Mouse (Mus musculus): ENCODE data around the gene Tfap2c. TPM values are rescaled to one million over a fixed set of nuclear protein-coding genes. Genes with fewer than 3 reads are reported as not detected.

Tfap2c gene
- polyA plus RNA-seq, 1 experiment from 2014 or later = 0.21 TPM

DNA sequence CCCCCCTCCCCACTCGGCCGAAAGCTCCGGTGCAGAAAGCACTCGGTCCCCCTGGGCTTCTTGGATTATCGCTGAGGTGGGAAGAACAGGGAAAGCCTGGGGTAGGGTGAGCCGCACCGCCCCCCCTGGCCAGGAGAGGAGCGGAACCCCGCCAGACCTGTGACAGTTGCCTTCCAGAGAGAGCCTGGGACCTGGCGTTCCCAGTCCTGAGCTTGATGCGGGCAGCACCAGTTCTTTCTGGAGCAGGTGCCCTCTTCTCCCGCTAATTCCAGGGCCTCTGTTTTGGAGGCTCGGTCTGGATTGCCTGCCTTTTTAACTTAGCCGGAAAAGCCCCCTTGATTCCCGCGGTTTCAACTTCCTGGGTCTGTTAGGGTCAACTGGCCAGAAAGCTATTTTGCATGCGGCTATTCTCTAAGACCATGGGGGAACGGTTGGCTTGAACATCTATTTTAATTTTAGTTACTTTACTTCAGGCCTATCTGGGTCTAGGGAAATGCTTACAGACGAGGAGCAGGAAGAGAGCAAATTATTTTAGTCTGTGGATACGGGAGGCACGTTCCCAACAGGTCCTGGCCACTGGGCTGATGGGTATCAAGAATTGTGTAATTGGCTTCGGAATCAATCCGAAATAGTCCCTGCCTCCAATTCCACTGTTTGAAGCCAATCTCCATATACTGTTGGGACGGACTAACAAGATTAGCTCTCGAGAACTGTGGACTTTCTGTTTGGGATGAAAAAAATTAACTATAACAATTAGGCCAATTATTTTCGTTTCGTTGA lies 1.4 kb upstream of the Tfap2c start:
- DNase-seq = peak; percentile 37
- no peak overlapping the region for H3K4me3 ChIP-seq (replicated peaks; ENCODE audit: low read depth, low read length)
- H3K4me1 ChIP-seq (ENCODE audit: control insufficient read depth, insufficient read depth, low read length) = peaks cover 17% of the 10 kb centered on the region; the same call in 1 of the 2 replicates

DNA sequence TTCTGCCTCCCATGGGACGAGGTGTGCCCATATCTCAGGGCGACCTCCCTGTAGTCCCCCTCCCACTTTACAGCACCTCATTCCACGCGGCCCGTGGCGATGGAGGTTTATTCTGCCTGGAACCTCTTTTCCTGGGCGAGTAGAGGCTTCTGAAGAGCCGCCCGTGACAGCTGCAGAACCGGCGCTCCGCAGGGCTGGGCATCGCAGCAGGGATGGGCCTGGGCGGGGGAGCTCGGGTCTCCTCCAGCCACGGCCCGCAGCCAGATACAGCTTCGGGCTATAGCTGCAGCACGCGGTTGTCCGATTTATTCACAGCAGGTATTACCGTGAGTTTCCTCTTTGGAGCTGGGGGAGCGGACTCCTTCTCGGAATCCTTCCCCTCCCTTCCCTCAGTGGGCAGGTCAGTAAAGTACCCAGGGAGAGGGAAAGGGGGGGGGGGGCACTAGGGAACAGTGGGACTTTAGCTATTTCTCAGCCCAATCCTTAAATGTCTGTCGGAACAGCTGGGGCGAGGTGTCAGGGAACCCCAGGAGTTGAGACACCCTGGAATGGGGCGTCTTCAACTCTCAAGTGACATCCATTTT lies 629 bp upstream of the Tfap2c start:
- no peak for ATAC-seq (ENCODE audit: low FRiP score, low TSS enrichment)
- Histone ChIP-seq H3K9me3 (ENCODE audit: control insufficient read depth, low read length) (no peaks in the 10 kb centered on the region), H3K4me3 (replicated peaks; ENCODE audit: low read depth, low read length) (peak overlapping the region; percentile 21), H3K4me2 (ENCODE audit: low read length) (peak overlapping the region; percentile 43), H3K27ac (replicated peaks; ENCODE audit: low read depth, low read length) (no peak overlapping the region), H3K27me3 (ENCODE audit: control insufficient read depth, insufficient read depth, low read length) (peaks cover 91% of the 10 kb centered on the region), H3K4me1 (ENCODE audit: control insufficient read depth, insufficient read depth, low read length) (peaks cover 17% of the 10 kb centered on the region; the same call in 1 of the 2 replicates), H3K9ac (replicated peaks; ENCODE audit: low read length) (no peak overlapping the region), H3K36me3 (ENCODE audit: control insufficient read depth, insufficient read depth, low read length) (no peaks in the 10 kb centered on the region)
- under 1% methylated on average over 27 of the region's 27 CpGs for WGBS
- peak; percentile 66 for DNase-seq

More for the DNA sequence above, 1.4 kb upstream of the Tfap2c start:
- Histone ChIP-seq H3K9me3 (ENCODE audit: control insufficient read depth, low read length) (no peaks in the 10 kb centered on the region), H3K27me3 (ENCODE audit: control insufficient read depth, insufficient read depth, low read length) (peaks cover 91% of the 10 kb centered on the region), H3K36me3 (ENCODE audit: control insufficient read depth, insufficient read depth, low read length) (no peaks in the 10 kb centered on the region), H3K9ac (replicated peaks; ENCODE audit: low read length) (no peak overlapping the region), H3K4me2 (ENCODE audit: low read length) (0 out of 2 replicates have a peak overlapping the region, but pooled peaks have one; percentile 8), H3K27ac (replicated peaks; ENCODE audit: low read depth, low read length) (no peak overlapping the region)
- WGBS = 2% methylated on average over 27 of the region's 27 CpGs
- ATAC-seq (ENCODE audit: low FRiP score, low TSS enrichment) = no peak

DNA sequence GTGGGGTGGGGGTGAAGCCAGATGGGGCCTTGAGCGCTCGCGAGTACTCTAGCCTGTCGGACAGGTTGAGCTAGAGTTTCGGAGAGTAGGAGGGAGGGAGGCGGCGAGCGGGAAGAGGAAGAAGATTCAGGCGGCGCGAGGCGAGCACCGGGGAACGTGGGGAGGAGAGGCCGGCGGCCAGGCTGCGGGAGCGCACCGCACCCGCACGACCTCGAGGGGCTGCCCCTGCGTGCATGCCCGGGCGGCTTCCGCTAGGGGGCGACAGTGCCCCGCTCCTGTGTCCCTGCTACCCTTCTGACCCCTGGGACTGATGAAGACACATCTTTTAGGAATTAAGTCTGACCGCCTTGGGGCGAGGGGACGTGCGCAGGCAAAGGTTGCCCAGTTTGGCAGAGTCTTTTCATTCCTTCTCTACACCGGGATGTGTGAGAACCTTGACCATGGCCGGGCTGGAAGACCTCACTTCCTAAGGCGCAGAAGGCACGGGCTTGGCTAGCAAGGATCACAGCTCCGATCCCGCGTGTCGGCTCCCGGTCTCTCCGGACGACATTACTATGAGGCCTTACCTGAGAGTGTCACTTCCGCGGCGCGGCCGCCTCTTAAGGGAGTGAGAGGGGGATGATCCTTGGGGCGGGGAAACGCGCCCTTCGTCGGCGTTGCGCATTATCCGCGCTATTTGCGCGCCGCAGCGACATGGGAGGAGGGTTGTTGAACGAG lies 1.1 kb downstream of the Tfap2c start:
- peak; percentile 80 for DNase-seq
- Histone ChIP-seq H3K36me3 (ENCODE audit: control insufficient read depth, insufficient read depth, low read length) (no peaks in the 10 kb centered on the region), H3K27ac (replicated peaks; ENCODE audit: low read depth, low read length) (no peak overlapping the region), H3K4me2 (ENCODE audit: low read length) (peak overlapping the region; percentile 33), H3K4me3 (replicated peaks; ENCODE audit: low read depth, low read length) (peak overlapping the region; percentile 7; the same call in 1 of the 2 replicates), H3K9me3 (ENCODE audit: control insufficient read depth, low read length) (no peaks in the 10 kb centered on the region), H3K9ac (replicated peaks; ENCODE audit: low read length) (no peak overlapping the region), H3K27me3 (ENCODE audit: control insufficient read depth, insufficient read depth, low read length) (peaks cover 88% of the 10 kb centered on the region), H3K4me1 (ENCODE audit: control insufficient read depth, insufficient read depth, low read length) (peaks cover 17% of the 10 kb centered on the region; the same call in 1 of the 2 replicates)
- ATAC-seq (ENCODE audit: low FRiP score, low TSS enrichment) = peak; percentile 45; the same call in 1 of the 2 replicates
- WGBS = under 1% methylated on average over 62 of the region's 62 CpGs

DNA sequence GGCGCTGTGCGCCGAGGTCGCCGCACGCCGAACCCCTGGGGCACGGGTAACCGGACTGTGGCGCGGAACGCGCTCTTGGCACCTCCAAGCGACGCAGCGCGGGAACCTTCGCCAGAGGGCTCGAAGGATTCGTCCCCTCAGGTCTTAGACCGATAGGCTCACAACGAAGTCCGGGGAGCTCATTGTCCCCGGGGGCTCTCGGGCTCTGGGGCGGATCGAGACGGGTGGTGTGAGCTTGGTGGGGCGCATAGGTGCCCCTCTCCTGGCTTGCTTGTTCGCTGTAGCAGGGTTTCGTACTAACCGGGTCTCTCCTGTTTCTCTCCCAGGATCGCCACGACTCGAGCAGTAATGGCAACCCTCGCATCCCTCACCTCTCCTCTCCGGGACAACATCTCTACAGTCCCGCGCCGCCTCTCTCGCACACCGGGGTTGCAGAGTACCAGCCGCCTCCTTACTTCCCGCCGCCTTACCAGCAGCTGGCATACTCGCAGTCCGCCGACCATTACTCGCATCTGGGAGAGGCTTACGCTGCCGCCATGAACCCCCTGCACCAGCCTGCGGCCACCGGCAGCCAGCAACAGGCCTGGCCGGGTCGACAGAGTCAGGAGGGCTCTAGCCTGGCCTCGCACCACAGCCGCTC lies 1.8 kb downstream of the Tfap2c start:
- Histone ChIP-seq H3K4me2 (ENCODE audit: low read length) (peak overlapping the region; percentile 33), H3K27me3 (ENCODE audit: control insufficient read depth, insufficient read depth, low read length) (peaks cover 88% of the 10 kb centered on the region), H3K4me3 (replicated peaks; ENCODE audit: low read depth, low read length) (0 out of 2 replicates have a peak overlapping the region, but pooled peaks have one; percentile 7), H3K4me1 (ENCODE audit: control insufficient read depth, insufficient read depth, low read length) (peaks cover 17% of the 10 kb centered on the region; the same call in 1 of the 2 replicates), H3K9me3 (ENCODE audit: control insufficient read depth, low read length) (no peaks in the 10 kb centered on the region), H3K27ac (replicated peaks; ENCODE audit: low read depth, low read length) (no peak overlapping the region), H3K9ac (replicated peaks; ENCODE audit: low read length) (no peak overlapping the region), H3K36me3 (ENCODE audit: control insufficient read depth, insufficient read depth, low read length) (no peaks in the 10 kb centered on the region)
- peak; percentile 63 for DNase-seq
- ATAC-seq (ENCODE audit: low FRiP score, low TSS enrichment) = no peak
- under 1% methylated on average over 57 of the region's 57 CpGs for WGBS

DNA sequence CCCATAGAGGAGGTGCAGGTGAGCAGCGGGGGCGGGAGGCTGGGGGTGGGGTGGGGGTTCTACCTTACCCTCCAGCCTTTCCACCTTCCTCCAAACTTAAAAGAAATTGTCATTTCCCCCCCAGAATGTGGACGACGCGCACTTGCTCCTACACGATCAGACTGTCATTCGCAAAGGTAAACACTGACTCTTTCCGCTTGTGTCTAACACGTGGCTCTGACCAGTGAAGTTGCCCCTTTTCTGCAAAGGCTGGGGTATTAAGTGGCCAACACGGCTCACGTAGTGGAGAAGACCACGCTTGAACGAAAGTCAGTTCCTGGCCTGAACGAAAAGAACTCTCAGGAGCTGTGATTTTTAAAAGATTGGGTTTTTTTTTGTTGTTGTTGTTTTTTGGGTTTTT lies 2.5 kb downstream of the Tfap2c start:
- no peak overlapping the region for H3K27ac ChIP-seq (replicated peaks; ENCODE audit: low read depth, low read length)
- H3K27me3 ChIP-seq (ENCODE audit: control insufficient read depth, insufficient read depth, low read length) = peaks cover 88% of the 10 kb centered on the region
- ATAC-seq (ENCODE audit: low FRiP score, low TSS enrichment) = no peak
- peaks cover 17% of the 10 kb centered on the region; the same call in 1 of the 2 replicates for H3K4me1 ChIP-seq (ENCODE audit: control insufficient read depth, insufficient read depth, low read length)
- no peak overlapping the region for H3K9ac ChIP-seq (replicated peaks; ENCODE audit: low read length)
- 0 out of 2 replicates have a peak overlapping the region, but pooled peaks have one; percentile 7 for H3K4me3 ChIP-seq (replicated peaks; ENCODE audit: low read depth, low read length)
- no peaks in the 10 kb centered on the region for H3K36me3 ChIP-seq (ENCODE audit: control insufficient read depth, insufficient read depth, low read length)
- peak; percentile 46 for DNase-seq
- H3K9me3 ChIP-seq (ENCODE audit: control insufficient read depth, low read length) = no peaks in the 10 kb centered on the region
- 2% methylated on average over 14 of the region's 14 CpGs for WGBS
- peak overlapping the region; percentile 33; the same call in 1 of the 2 replicates for H3K4me2 ChIP-seq (ENCODE audit: low read length)

DNA sequence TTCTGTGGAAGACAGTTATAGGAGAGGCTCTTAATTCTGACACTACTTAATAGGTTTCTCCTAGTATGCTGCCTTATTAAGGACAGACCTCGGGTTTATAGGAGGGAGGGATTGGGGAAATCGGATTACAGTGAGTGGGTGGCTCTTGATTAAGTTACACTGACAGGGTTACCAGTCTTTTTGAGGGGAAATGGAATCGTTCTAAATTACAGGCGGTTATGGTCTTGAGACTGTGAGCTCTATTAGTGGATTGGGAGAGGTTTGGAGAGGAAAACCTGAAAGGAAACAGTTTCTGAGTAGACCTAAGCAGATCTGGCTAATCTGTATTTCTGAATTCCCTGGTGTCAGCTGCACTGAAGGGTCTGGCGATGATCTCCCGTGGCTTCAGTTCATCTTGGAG lies 3.3 kb downstream of the Tfap2c start:
- H3K27ac ChIP-seq (replicated peaks; ENCODE audit: low read depth, low read length) = no peak overlapping the region
- 2% methylated on average over 6 of the region's 6 CpGs for WGBS
- H3K4me1 ChIP-seq (ENCODE audit: control insufficient read depth, insufficient read depth, low read length) = peaks cover 17% of the 10 kb centered on the region; the same call in 1 of the 2 replicates
- no peaks in the 10 kb centered on the region for H3K9me3 ChIP-seq (ENCODE audit: control insufficient read depth, low read length)
- no peak overlapping the region for H3K4me2 ChIP-seq (ENCODE audit: low read length)
- no peak overlapping the region for H3K4me3 ChIP-seq (replicated peaks; ENCODE audit: low read depth, low read length)
- DNase-seq (no peak), ATAC-seq (ENCODE audit: low FRiP score, low TSS enrichment) (no peak)
- H3K36me3 ChIP-seq (ENCODE audit: control insufficient read depth, insufficient read depth, low read length) = no peaks in the 10 kb centered on the region
- peaks cover 84% of the 10 kb centered on the region for H3K27me3 ChIP-seq (ENCODE audit: control insufficient read depth, insufficient read depth, low read length)
- H3K9ac ChIP-seq (replicated peaks; ENCODE audit: low read length) = no peak overlapping the region

DNA sequence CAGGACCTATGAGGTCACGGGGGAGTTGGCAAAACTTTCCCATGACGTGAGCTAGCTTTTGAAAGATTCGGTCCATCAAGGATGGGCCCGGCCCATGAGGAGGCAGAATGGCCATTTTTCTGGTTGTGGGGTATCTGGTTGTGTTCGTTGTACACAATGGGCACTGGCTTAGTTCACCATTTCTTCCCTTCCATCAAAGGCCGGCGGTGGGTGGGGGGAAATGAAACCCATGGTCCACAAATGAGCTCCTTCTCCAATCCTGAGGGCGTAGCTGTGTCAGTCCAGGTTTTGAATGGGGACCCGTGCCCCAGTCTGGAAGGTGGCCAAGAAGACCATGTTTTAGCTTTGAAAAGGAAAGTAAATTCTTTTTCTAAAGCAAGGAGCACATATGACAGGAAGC lies 4.8 kb downstream of the Tfap2c start:
- Histone ChIP-seq H3K27me3 (ENCODE audit: control insufficient read depth, insufficient read depth, low read length) (peaks cover 82% of the 10 kb centered on the region), H3K4me3 (replicated peaks; ENCODE audit: low read depth, low read length) (no peak overlapping the region), H3K9ac (replicated peaks; ENCODE audit: low read length) (no peak overlapping the region), H3K27ac (replicated peaks; ENCODE audit: low read depth, low read length) (no peak overlapping the region), H3K36me3 (ENCODE audit: control insufficient read depth, insufficient read depth, low read length) (no peaks in the 10 kb centered on the region), H3K4me1 (ENCODE audit: control insufficient read depth, insufficient read depth, low read length) (peaks cover 15% of the 10 kb centered on the region; the same call in 1 of the 2 replicates), H3K9me3 (ENCODE audit: control insufficient read depth, low read length) (no peaks in the 10 kb centered on the region), H3K4me2 (ENCODE audit: low read length) (no peak overlapping the region)
- DNase-seq (no peak), ATAC-seq (ENCODE audit: low FRiP score, low TSS enrichment) (no peak)
- WGBS = 59% methylated on average over 9 of the region's 9 CpGs

Data from midbrain, embryonic 14.5 days (tissue).